Mouse (Mus musculus) limb, embryonic 15.5 days (tissue): ENCODE data around the gene Usp46. TPM values are rescaled to one million over a fixed set of nuclear protein-coding genes. Genes with fewer than 3 reads are reported as not detected.

Source experiments
- ATAC-seq: fragments of 200-750 bp; cut with Nextera tagmentation; 2 replicates; pipeline ENCODE4 v1.8.0; 2017; ENCODE audit warnings: low read depth, moderate TSS enrichment; ENCODE audit not compliant: insufficient number of reproducible peaks, low FRiP score, low TSS enrichment
- H3K27ac ChIP-seq: fragments of 300-500 bp; sonication (generic); 2 replicates; pipeline ENCODE4 v1.5.1; 2015; ENCODE audit warnings: moderate library complexity, mild to moderate bottlenecking, inconsistent platforms
- H3K27me3 ChIP-seq: fragments of 300-500 bp; sonication (generic); 2 replicates; pipeline ENCODE4 v1.6.1; 2015; ENCODE audit warnings: inconsistent platforms
- H3K36me3 ChIP-seq: fragments of 300-500 bp; sonication (generic); 2 replicates; pipeline ENCODE4 v1.6.1; 2015; ENCODE audit warnings: inconsistent platforms
- H3K4me1 ChIP-seq: fragments of 300-500 bp; sonication (generic); 2 replicates; pipeline ENCODE4 v1.6.1; 2015; ENCODE audit warnings: inconsistent platforms
- H3K4me2 ChIP-seq: fragments of 300-500 bp; sonication (generic); 2 replicates; pipeline ENCODE4 v1.6.1; 2015; ENCODE audit warnings: mild to moderate bottlenecking, inconsistent platforms
- H3K4me3 ChIP-seq: fragments of 300-500 bp; sonication (generic); 2 replicates; pipeline ENCODE4 v1.5.1; 2015; ENCODE audit warnings: mild to moderate bottlenecking, inconsistent platforms
- H3K9ac ChIP-seq: fragments of 300-500 bp; sonication (generic); 2 replicates; pipeline ENCODE4 v1.6.1; 2015; ENCODE audit warnings: inconsistent platforms
- H3K9me3 ChIP-seq: fragments of 300-500 bp; sonication (generic); 2 replicates; pipeline ENCODE4 v1.6.1; 2016; ENCODE audit warnings: inconsistent platforms
- WGBS: fragments of 180-500 bp; shearing (Covaris S2); methylation state at CpG from one replicate; pipeline ENCODE4 v1.1.7; 2015; 5-methylcytosine and 5-hydroxymethylcytosine counted together
- polyA plus RNA-seq: library from polyadenylated mRNA; unstranded; fragments of >200 nt; fragmentation: Nextera tagmentation; extraction: Ambion mirVana; gene quantifications from 2 replicates; pipeline ENCODE4 v1.2.1, GENCODE M21; 2015

Usp46 gene
- polyA plus RNA-seq, 1 experiment from 2014 or later = 37.0 TPM

DNA sequence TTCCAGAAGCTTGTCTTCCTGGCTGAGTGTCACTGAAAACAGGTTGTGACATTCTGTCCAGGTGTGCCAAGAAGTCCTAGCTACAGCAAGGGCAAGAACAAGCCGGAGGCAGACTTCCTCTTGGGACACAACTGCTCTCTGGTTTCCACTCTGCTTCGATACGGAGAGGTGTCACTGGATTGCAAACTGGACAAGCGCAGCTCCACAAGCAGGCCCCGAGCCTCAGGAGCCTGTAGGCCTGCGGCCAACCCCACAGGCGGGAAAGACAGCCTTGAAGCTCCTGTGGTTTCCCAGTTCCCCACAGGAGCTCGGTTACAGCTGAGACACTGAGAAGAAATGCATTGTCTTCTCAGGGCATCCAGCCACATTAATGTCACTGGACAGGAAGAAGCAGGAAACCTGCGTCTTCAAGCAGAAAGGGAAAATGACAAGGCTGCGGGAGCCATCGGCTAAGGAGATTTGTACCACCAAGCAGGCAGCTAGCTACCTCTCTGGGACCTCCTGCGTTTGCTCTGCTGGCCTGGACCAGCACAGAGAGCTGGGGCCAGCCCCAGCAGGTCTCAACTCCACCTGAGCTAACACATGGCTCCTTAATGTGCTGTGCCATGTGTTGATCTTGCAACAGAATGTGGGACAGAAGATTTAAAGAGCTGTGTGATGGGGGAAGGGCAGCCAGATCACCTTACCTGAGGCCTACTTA, 1.7 kb downstream of the Usp46 start:
- ATAC-seq = no peak
- no peaks in the 10 kb centered on the region for H3K36me3 ChIP-seq
- peak overlapping the region; percentile 74 for H3K4me3 ChIP-seq
- peak overlapping the region; percentile 21; the same call in 1 of the 2 replicates for H3K9ac ChIP-seq
- peaks cover 47% of the 10 kb centered on the region for H3K4me1 ChIP-seq
- WGBS = 20% methylated on average over 12 of the region's 12 CpGs
- H3K9me3 ChIP-seq = no peaks in the 10 kb centered on the region
- H3K27me3 ChIP-seq = no peaks in the 10 kb centered on the region
- H3K27ac ChIP-seq = peak overlapping the region; percentile 47
- H3K4me2 ChIP-seq = peak overlapping the region; percentile 70

GRCm38 (mm10) chr5:74065565-74066275, 2.5 kb downstream of the Usp46 start:
- H3K4me1 ChIP-seq = peaks cover 54% of the 10 kb centered on the region
- no peaks in the 10 kb centered on the region for H3K36me3 ChIP-seq
- no peak overlapping the region for H3K9ac ChIP-seq
- H3K4me2 ChIP-seq = peak overlapping the region; percentile 70
- H3K4me3 ChIP-seq = peak overlapping the region; percentile 8; the same call in 1 of the 2 replicates
- H3K27me3 ChIP-seq = no peaks in the 10 kb centered on the region
- 37% methylated on average over 11 of the region's 11 CpGs for WGBS
- no peak for ATAC-seq
- H3K27ac ChIP-seq = no peak overlapping the region
- H3K9me3 ChIP-seq = no peaks in the 10 kb centered on the region

- Histone ChIP-seq H3K9ac (0 out of 2 replicates have a peak overlapping the region, but pooled peaks have one; percentile 8), H3K27me3 (no peaks in the 10 kb centered on the region), H3K27ac (no peak overlapping the region), H3K4me2 (0 out of 2 replicates have a peak overlapping the region, but pooled peaks have one; percentile 24), H3K36me3 (no peaks in the 10 kb centered on the region), H3K4me3 (0 out of 2 replicates have a peak overlapping the region, but pooled peaks have one; percentile 1), H3K4me1 (peaks cover 53% of the 10 kb centered on the region), H3K9me3 (no peaks in the 10 kb centered on the region)
- 70% methylated on average over 7 of the region's 7 CpGs for WGBS
- no peak for ATAC-seq
Measured at GRCm38 (mm10) chr5:74064844-74065243, 3.4 kb downstream of the Usp46 start.

DNA sequence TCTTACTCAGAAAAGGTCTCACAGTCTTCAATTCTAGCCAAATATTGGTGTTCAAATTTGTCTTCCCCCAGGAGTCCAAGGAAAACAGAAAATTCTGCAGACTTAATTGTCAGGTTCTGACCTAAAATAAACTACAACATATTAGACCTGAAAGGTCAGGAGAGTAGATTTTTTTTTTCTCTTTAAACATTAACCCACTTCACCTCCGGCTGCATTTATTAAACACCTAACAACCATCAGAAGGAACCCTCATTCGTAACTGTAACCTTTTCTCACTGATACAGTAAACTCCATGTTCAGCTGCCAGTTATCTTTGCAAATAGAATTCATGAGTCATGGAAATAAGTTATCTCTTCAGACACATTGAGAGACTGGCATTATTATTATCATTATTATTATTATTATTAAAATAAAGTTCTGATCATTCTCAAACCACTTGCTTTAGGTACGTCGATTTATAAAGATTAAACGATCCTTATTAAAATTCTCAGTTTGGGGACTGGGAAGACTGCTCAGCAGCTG, 4.9 kb downstream of the Usp46 start:
- no peak overlapping the region for H3K9ac ChIP-seq
- no peaks in the 10 kb centered on the region for H3K9me3 ChIP-seq
- no peak overlapping the region for H3K4me2 ChIP-seq
- no peaks in the 10 kb centered on the region for H3K27me3 ChIP-seq
- no peak for ATAC-seq
- no peak overlapping the region for H3K27ac ChIP-seq
- no peak overlapping the region for H3K4me3 ChIP-seq
- 71% methylated on average over 5 of the region's 5 CpGs for WGBS
- H3K4me1 ChIP-seq = peaks cover 44% of the 10 kb centered on the region
- no peaks in the 10 kb centered on the region for H3K36me3 ChIP-seq

DNA sequence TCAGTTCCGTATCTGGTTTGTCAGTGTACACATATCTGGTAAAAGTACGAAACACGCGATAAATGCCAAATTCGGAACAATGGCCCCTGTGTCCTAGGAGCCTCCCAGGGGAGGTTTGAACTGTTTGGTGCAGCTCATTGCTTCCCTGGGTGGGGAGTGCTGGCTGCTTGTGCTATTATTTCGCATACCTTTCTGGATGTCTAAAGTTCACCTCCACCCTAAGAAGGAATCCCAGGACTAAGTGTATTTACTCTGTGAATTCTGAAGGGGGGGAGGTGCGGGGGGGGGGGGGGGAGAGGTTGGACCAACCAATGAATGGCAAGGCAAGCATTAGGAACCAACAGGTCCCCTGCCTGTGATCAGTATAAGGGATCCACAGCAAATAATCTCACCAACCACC, 6.0 kb downstream of the Usp46 start:
- Histone ChIP-seq H3K4me1 (peaks cover 42% of the 10 kb centered on the region), H3K9me3 (no peaks in the 10 kb centered on the region), H3K4me2 (no peak overlapping the region), H3K27ac (no peak overlapping the region), H3K27me3 (no peaks in the 10 kb centered on the region), H3K4me3 (no peak overlapping the region), H3K36me3 (no peaks in the 10 kb centered on the region), H3K9ac (no peak overlapping the region)
- no peak for ATAC-seq
- 81% methylated on average over 7 of the region's 7 CpGs for WGBS

DNA sequence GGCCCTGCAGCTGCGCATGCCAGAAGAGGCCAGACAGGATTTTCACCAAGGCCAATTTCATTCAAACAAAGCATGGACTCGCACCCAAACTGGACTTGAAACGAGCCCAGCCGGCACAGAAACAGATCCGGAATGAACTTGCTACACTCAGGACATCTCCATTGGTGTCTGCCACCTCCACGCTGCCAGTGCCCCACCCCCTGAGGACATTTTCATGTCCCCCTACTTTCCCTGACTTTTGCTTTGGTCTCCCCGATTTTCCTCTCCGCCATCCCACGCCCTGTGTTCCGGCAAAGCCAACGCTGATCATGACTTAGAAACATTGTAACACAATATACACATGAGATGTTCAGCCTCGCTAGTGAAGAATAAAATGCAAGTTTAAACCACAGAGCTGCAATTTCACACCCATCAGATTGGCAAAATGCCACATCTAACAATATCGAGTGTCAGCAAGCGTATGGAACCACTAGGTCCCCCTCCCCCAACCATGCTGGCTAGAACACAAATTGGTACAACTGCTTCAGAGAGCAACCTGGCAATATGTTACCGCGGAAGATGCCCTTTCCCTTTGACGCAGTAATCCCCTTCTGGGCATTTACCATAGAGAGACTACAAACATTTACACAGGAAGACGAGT, 6.7 kb downstream of the Usp46 start:
- peaks cover 34% of the 10 kb centered on the region for H3K4me1 ChIP-seq

DNA sequence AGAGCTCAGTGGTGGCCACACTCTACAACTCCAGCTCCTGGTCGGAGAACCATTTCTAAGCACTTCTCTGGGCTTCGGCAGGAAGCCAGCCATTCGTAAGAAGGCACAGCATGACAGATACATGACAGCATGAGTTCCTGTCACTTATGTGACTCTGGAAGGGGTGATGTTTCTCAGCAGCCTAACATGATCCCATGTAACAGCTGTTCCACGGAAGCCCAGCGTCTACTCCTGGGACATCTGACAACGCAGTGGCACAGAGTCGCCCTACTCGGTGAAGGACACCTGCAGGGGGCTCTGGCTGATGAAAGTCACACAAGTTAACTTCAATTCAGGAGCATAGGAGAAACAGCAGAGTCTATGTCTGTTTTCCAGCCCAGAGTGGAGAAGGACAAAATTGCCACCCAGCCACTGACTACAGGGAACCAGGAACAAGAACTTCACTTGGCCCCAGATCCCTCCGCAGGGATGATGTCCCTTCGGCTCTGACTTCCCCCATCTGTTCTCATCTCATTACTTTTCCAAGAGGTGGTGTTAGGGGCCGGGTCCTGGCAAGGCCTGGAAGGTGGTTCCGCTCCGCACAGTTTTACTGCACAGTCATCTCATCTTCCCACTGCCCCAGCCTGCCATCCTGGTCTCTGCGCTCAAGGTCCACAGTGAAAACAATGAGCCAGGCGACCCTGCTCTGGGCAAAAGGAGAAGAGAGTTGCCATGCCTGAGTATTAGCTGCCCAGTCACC, 15.9 kb downstream of the Usp46 start:
- Histone ChIP-seq H3K27ac (peak overlapping the region; percentile 68), H3K4me3 (no peak overlapping the region), H3K4me1 (peaks cover 33% of the 10 kb centered on the region), H3K9ac (no peak overlapping the region), H3K9me3 (no peaks in the 10 kb centered on the region), H3K27me3 (no peaks in the 10 kb centered on the region), H3K4me2 (0 out of 2 replicates have a peak overlapping the region, but pooled peaks have one; percentile 5), H3K36me3 (no peaks in the 10 kb centered on the region)
- WGBS = 71% methylated on average over 15 of the region's 15 CpGs
- ATAC-seq = peak; percentile 63

More for the DNA sequence above, 6.7 kb downstream of the Usp46 start:
- Histone ChIP-seq H3K27me3 (no peaks in the 10 kb centered on the region), H3K9me3 (no peaks in the 10 kb centered on the region), H3K27ac (peak overlapping the region; percentile 54), H3K9ac (no peak overlapping the region), H3K4me3 (no peak overlapping the region), H3K36me3 (no peaks in the 10 kb centered on the region), H3K4me2 (0 out of 2 replicates have a peak overlapping the region, but pooled peaks have one; percentile 14)
- ATAC-seq = no peak
- 56% methylated on average over 18 of the region's 18 CpGs for WGBS

DNA sequence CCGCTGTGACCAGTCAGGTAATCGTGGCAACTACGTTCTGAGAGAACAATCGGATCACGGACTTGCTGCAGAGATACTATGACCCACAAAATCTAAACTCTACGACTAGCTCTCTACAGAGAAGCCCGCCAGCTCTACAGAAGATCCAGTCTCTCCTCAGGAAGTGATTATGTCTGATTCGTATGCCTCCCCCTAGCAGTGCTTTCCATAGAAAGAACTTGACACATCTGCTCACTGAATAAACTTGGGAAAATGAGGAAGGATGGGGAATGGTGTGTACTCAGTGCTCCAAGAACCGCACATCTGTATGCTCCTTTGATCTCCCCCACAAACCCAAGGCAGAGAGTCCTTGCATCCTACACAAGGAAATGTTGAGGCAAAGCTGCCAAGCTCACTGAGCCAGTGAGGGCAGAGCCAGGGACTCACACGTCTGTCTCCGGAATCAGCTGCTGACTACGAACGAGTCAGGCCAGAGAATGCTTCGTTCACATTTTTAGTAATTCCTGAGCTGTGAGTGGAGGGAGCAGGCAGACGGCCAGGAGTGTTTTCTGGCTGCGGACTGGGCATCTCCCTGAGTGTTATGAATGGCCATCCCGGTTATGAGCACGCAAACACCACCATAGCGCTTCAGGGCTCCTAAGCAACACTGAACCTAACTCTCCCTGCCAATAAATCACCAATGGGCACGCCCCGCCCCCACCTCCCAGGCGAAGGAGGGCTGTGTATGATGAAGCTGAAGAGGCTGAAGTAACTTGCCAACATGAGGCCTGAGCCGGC, 16.6 kb downstream of the Usp46 start:
- peak overlapping the region; percentile 68 for H3K27ac ChIP-seq
- ATAC-seq = peak; percentile 21
- H3K27me3 ChIP-seq = no peaks in the 10 kb centered on the region
- H3K4me1 ChIP-seq = peaks cover 33% of the 10 kb centered on the region
- no peak overlapping the region for H3K4me3 ChIP-seq
- H3K9ac ChIP-seq = no peak overlapping the region
- H3K36me3 ChIP-seq = no peaks in the 10 kb centered on the region
- WGBS = 58% methylated on average over 23 of the region's 23 CpGs
- no peaks in the 10 kb centered on the region for H3K9me3 ChIP-seq
- peak overlapping the region; percentile 5; the same call in 1 of the 2 replicates for H3K4me2 ChIP-seq

DNA sequence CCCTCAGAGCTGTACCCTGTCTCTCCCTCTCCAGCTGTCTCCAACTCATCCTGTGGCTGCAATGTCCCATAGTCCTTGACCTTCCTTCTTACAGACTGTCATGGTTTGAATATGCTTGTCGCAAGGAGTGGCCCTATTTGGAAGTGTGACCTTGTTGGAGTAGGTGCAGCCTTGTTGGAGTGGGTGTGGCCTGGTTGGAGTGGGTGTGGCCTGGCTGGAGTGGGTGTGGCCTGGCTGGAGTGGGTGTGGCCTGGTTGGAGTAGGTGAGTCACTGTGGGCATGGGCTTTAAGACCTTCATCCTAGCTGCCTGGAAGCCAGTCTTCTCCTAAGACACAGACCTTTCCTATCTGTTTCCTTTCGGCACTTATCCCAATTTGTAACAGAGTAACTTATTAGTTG, 17.3 kb downstream of the Usp46 start:
- no peak for ATAC-seq
- Histone ChIP-seq H3K27me3 (no peaks in the 10 kb centered on the region), H3K9ac (no peak overlapping the region), H3K36me3 (no peaks in the 10 kb centered on the region), H3K9me3 (no peaks in the 10 kb centered on the region), H3K4me3 (no peak overlapping the region), H3K4me2 (no peak overlapping the region), H3K27ac (no peak overlapping the region), H3K4me1 (peaks cover 33% of the 10 kb centered on the region)
- WGBS = 97% methylated on average over 2 of the region's 2 CpGs

DNA sequence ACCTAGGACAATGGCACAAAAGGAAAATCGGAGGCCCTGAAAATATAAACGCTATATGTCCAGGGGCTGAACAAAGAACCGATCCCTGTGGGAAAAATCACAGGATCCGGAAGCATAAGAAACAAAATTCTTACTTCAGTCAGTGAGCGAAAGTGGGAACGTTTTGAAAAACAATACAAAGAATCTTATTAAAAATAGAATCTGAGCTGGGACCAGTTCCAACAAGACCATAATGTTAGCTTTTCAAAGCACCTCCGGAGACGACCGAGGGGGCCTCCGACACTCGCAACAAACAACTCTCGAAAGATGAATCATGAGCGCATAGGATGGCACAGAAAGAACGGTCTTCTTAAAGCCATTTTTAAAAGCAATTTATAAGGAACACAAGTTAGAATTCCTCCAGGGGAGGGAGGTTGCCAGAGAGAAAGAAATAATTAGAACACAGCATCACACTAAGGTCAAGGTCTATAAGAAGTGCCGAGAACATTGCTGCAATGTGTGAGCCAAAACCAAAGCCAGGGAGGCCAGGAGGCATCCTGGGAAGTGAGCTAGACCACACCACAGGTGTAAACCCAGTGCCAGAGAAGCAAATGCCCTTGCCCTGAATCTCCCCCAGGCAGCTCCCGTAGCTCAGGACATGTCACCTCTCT, 19.3 kb downstream of the Usp46 start:
- peak overlapping the region; percentile 59; the same call in 1 of the 2 replicates for H3K27ac ChIP-seq
- 56% methylated on average over 16 of the region's 16 CpGs for WGBS
- no peak overlapping the region for H3K4me3 ChIP-seq
- no peaks in the 10 kb centered on the region for H3K27me3 ChIP-seq
- peaks cover 36% of the 10 kb centered on the region for H3K4me1 ChIP-seq
- H3K9me3 ChIP-seq = no peaks in the 10 kb centered on the region
- no peak overlapping the region for H3K9ac ChIP-seq
- H3K4me2 ChIP-seq = no peak overlapping the region
- H3K36me3 ChIP-seq = no peaks in the 10 kb centered on the region
- no peak for ATAC-seq
